Mouse (Mus musculus) lung, adult 2 months (tissue): Measurements from ENCODE around the gene Nsd1. TPM values are rescaled to one million over a fixed set of nuclear protein-coding genes. Genes with fewer than 3 reads are reported as not detected.
"Not testable (repeated sequence)": the region's sequence is repeated elsewhere in the genome, so short reads cannot be mapped to it uniquely, and the experiment has no call there.

Experiments used
- DNase-seq: peaks from one replicate; pipeline ENCODE4 v3.0.0; 2022
- H3K4me1 ChIP-seq: fragments of 200-500 bp; 2 replicates; pipeline ENCODE4 v1.6.1; 2011; ENCODE audit warnings: low read length; ENCODE audit not compliant: control insufficient read depth, insufficient read depth
- H3K4me3 ChIP-seq: fragments of 200-500 bp; replicated peaks from 2 replicates; pipeline ENCODE3; 2011; ENCODE audit warnings: low read depth, mild to moderate bottlenecking, control low read depth, low read length; ENCODE audit errors: extremely low read depth
- CTCF ChIP-seq: fragments of 200-500 bp; IDR thresholded peaks from 2 replicates; pipeline ENCODE4 v1.5.1; 2011; ENCODE audit warnings: mild to moderate bottlenecking, low read length, control low read depth; ENCODE audit not compliant: insufficient read depth
- POLR2A ChIP-seq: fragments of 200-500 bp; IDR thresholded peaks from 2 replicates; pipeline ENCODE4 v1.6.1; 2011; ENCODE audit warnings: low read depth, mild to moderate bottlenecking, control low read depth, low read length, borderline replicate concordance; ENCODE audit errors: extremely low read depth
- WGBS: fragments of 180-500 bp; shearing (Covaris S2); methylation state at CpG from one replicate; pipeline ENCODE4 v1.1.7; 2018; 5-methylcytosine and 5-hydroxymethylcytosine counted together
- polyA plus RNA-seq: library from polyadenylated mRNA; depleted of rRNA; stranded (reverse); fragments of >200 nt; gene quantifications from 2 replicates; pipeline ENCODE4 v1.2.3, GENCODE M21; 2012

The Nsd1 gene
- polyA plus RNA-seq, 1 experiment, result 21.6 TPM

DNA sequence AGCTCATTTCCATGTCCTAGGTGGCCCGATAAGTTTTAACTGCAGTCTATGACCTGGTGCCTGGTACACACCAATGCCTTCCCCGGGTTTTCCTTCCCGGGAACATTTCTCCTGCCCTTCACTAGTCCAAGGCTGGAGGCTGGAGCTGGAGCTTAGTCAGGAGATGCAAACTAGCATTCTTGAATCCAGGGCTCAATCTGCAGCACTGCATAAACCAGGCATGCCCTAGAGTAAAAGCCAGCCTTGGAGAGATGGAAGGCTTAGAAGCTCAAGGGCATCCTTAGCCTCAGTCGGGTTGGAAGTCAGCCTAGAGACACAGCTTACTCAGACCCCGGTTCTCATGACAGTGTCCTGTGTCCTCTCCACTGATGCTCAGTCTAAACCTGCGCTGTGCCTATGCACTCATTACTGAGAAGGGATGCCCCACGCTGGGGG lies 37.2 kb upstream of the Nsd1 start:
- WGBS, result 37% methylated on average over 7 of the region's 7 CpGs

DNA sequence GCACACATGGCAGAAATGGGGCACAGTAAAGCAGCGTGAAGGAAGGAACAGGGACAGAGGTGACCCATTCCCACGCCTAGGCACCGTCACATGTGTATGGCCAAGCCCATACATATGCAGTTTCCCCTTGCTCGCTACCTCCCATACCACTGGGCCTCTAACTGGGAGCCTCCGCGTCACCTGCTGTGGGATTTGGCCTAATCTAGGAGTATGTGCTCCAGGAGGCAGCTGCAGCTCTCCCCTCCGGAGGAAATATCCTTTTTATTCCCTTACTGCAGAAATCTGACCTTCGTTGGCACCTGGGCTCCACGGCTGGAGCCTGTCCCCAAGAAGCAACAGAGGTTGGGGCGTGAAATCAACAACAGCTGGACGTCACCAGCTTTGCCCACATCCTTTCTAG lies 35.2 kb upstream of the Nsd1 start:
- TF ChIP-seq POLR2A, result no peak
- Histone ChIP-seq H3K4me3 (no peak overlapping the region), H3K4me1 (peaks cover 10% of the 10 kb centered on the region; the same call in 1 of the 2 replicates)
- no peak for DNase-seq
- 90% methylated on average over 11 of the region's 11 CpGs for WGBS

More for the DNA sequence above, 37.2 kb upstream of the Nsd1 start:
- Histone ChIP-seq H3K4me3 (no peak overlapping the region), H3K4me1 (peaks cover 13% of the 10 kb centered on the region; the same call in 1 of the 2 replicates)
- DNase-seq, result no peak
- TF ChIP-seq CTCF (no peak), POLR2A (no peak)

- 61% methylated on average over 6 of the region's 6 CpGs for WGBS
- TF ChIP-seq CTCF (no peak), POLR2A (no peak)
- DNase-seq, result no peak
- Histone ChIP-seq H3K4me3 (no peak overlapping the region), H3K4me1 (peaks cover 10% of the 10 kb centered on the region; the same call in 1 of the 2 replicates)
Measured at GRCm38 (mm10) chr13:55176265-55176664, 33.3 kb upstream of the Nsd1 start.

- H3K4me3 ChIP-seq, result no peak overlapping the region
- no peak for DNase-seq
- H3K4me1 ChIP-seq, result no peaks in the 10 kb centered on the region
- TF ChIP-seq CTCF (peak; percentile 33; the same call in 1 of the 2 replicates), POLR2A (no peak)
- WGBS, result 60% methylated on average over 4 of the region's 4 CpGs
Measured at GRCm38 (mm10) chr13:55177903-55178496, 31.6 kb upstream of the Nsd1 start.

GRCm38 (mm10) chr13:55178556-55178955 lies 31.0 kb upstream of the Nsd1 start:
- WGBS, result 40% methylated on average over 2 of the region's 2 CpGs
- H3K4me3 ChIP-seq, result no peak overlapping the region
- peak; percentile 74 for DNase-seq
- TF ChIP-seq CTCF (peak; percentile 73; the same call in 1 of the 2 replicates), POLR2A (no peak)
- H3K4me1 ChIP-seq, result no peaks in the 10 kb centered on the region

GRCm38 (mm10) chr13:55179591-55179990 lies 30.0 kb upstream of the Nsd1 start:
- no peak for DNase-seq
- H3K4me3 ChIP-seq, result no peak overlapping the region
- TF ChIP-seq POLR2A (no peak), CTCF (no peak)
- WGBS, result 87% methylated on average over 3 of the region's 3 CpGs
- no peaks in the 10 kb centered on the region for H3K4me1 ChIP-seq

- H3K4me3 ChIP-seq, result peak overlapping the region; percentile 64
Measured at GRCm38 (mm10) chr13:55181786-55182172, 27.8 kb upstream of the Nsd1 start.

DNA sequence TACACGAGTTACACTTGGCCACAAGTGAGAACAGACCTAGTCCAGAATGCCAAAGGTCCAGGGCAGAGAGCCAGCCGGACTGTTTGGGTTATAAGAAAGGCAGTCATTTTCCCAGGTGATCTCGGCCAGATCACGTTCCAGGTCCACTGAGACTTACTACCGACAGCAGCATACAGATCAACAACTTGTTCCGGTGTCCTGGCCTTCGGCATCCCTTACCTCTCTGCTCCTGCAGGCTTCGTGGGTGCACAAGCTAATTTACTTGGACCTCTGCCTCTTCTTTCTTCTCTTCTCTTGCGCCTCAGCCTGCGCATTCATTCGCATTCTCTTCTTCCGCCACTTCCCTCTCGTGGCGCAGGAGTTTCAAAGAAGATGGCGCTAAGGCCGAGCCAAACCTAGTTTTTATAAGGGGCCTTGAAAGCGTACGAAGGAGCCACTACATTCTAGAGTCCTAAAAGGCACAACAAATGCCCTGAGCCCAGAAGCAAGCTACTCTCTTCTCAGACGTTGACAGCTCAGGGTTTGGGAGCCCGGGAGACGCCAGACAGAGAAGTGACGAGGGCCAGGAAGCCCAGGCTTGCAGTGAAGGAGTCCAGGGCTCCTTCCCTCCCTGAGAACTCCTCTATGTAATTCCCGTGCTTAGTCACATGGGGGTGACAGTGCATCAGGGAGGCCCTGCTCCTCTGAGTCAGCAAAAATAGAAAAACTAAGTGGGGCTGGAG lies 27.2 kb upstream of the Nsd1 start:
- WGBS, result 2% methylated on average over 23 of the region's 23 CpGs
- peak; percentile 80; the same call in 1 of the 2 replicates for TF ChIP-seq POLR2A
- TF ChIP-seq CTCF, result peak; percentile 85
- DNase-seq, result peak; percentile 85
- Histone ChIP-seq H3K4me1 (no peaks in the 10 kb centered on the region), H3K4me3 (peak overlapping the region; percentile 64)

More at GRCm38 (mm10) chr13:55181786-55182172, 27.8 kb upstream of the Nsd1 start:
- no peaks in the 10 kb centered on the region for H3K4me1 ChIP-seq
- DNase-seq, result no peak
- WGBS, result 79% methylated on average over 2 of the region's 2 CpGs
- TF ChIP-seq POLR2A, result no peak
- no peak for TF ChIP-seq CTCF

DNA sequence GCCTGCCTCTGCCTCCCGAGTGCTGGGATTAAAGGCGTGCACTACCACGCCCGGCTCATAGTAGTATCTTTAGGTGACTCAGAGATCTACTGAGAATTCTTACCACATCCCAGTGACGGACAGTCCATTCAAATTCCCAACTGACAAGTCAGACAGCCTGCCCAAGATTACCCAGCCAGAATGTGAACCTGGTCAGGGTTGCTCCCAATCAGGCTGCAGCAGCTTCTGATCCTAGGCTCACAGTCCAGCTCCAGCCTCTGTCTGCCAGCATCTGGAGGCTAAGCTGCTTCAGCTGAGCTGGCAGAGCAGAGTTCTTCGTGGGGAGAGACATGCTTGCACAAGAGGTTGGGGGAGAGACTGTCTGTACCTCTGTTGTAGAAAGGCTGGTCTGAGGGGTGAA lies 26.2 kb upstream of the Nsd1 start:
- Histone ChIP-seq H3K4me3 (no peak overlapping the region), H3K4me1 (no peaks in the 10 kb centered on the region)
- 75% methylated on average over 6 of the region's 6 CpGs for WGBS
- TF ChIP-seq POLR2A (no peak), CTCF (no peak)
- DNase-seq, result no peak

GRCm38 (mm10) chr13:55187062-55187461 lies 22.5 kb upstream of the Nsd1 start:
- not testable (repeated sequence) for H3K4me1 ChIP-seq, H3K4me3 ChIP-seq, DNase-seq
- 31% methylated on average over 5 of the region's 9 CpGs for WGBS
